Mouse (Mus musculus) granulocyte monocyte progenitor cell, adult 5-6 weeks (primary cell): ENCODE data around the gene Tigd4. TPM values are rescaled to one million over a fixed set of nuclear protein-coding genes. Genes with fewer than 3 reads are reported as not detected.

Source experiments
- total RNA-seq, 2 experiments: library from RNA; stranded (forward) in 1 of 2; stranded (reverse) in 1 of 2; fragments of 200-712, 200-1000 nt in 1 of 2; fragments of >200 nt in 1 of 2; fragmentation: Nextera tagmentation in 1 of 2; gene quantifications; 2 replicates each; pipeline ENCODE4 v1.2.3; 2014 to 2017

Gene Tigd4
- total RNA-seq, 2 experiments from 2014 or later = not detected

Other genes starting within 250 kb of the Tigd4 start
- gene Fhdc1, start 113.1 kb upstream of the Tigd4 start, total RNA-seq (2014; fragmentation: Nextera tagmentation) = not detected in 2 replicates
- gene Fhdc1, start 113.1 kb upstream of the Tigd4 start, total RNA-seq (2017) = 0.30 TPM in 1 of 2 replicates, not detected in the other
- 11.5 and 18.5 TPM in 2 replicates for gene Arfip1, start 10.9 kb upstream of the Tigd4 start, total RNA-seq (2014; fragmentation: Nextera tagmentation)
- gene Arfip1, start 10.9 kb upstream of the Tigd4 start, total RNA-seq (2017) = 40.3 and 49.1 TPM in 2 replicates
- gene Tmem154, start 72.6 kb downstream of the Tigd4 start, total RNA-seq (2014; fragmentation: Nextera tagmentation) = 4.8 and 7.6 TPM in 2 replicates
- 4.3 and 4.8 TPM in 2 replicates for gene Tmem154, start 72.6 kb downstream of the Tigd4 start, total RNA-seq (2017)
- gene Fbxw7, start 221.7 kb downstream of the Tigd4 start, total RNA-seq (2014; fragmentation: Nextera tagmentation) = 3.6 and 7.2 TPM in 2 replicates
- gene Fbxw7, start 221.7 kb downstream of the Tigd4 start, total RNA-seq (2017) = 13.3 and 14.8 TPM in 2 replicates